Mouse (Mus musculus): ENCODE results near the gene Rbm28. TPM values are rescaled to one million over a fixed set of nuclear protein-coding genes. Genes with fewer than 3 reads are reported as not detected.
A peak's percentile ranks its signal among the peaks of the same experiment; 100 is the strongest.

Gene Rbm28
- total RNA-seq (2015; ENCODE audit: low replicate concordance) (16.9 and 17.6 TPM in 2 replicates), total RNA-seq (2017; ENCODE audit: low replicate concordance) (12.3 and 12.9 TPM in 2 replicates)

GRCm38 (mm10) chr6:29164314-29165244, at the start of gene Rbm28:
Gene Rbm28, minus strand, starts transcription at chr6:29165006.
- ATAC-seq (replicated peaks; ENCODE audit: low FRiP score, poor library complexity, severe bottlenecking) = peak; percentile 85

DNA sequence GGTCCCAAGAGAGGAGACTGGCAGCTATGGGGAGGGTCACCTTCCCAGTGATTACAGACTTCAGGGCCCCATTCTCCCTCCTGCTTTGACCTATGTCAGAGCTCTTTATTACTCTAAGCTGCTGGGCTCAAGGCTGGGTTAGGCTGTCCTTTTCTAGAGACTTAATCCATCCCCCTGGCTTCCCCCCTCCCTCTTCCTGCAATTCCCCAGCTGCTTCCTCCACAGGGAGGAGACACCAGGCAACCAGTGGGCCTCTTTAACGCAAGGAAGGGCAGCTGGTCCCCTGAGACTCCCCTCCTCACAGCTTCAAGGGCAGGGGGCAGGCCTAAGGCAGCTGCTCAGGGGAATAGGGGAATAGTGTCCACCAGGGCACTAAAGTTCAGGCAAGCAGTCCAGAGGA, 49.4 kb upstream of the Rbm28 start:
- ATAC-seq (replicated peaks; ENCODE audit: low FRiP score, poor library complexity, severe bottlenecking) = no peak

DNA sequence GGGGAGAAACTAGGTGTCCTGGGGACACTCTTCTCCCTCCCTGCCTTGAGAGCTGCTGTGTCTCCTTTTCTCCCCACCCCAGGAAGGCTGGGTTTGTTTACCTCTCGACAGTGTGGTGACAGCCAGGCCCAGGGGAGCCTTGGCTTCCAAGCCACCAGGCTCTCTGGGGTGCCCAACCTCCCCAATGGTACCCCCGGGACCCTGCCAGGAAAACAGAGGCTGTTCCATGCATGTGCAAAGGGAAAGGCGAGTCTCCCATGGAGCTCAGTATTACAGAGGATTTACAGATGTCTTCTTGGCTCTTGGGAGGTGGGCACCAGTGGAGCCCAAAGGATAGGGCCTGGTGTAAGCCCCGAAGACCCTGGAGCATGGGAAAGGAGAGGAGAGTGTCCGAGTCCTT, 48.6 kb upstream of the Rbm28 start:
- no peak for ATAC-seq (replicated peaks; ENCODE audit: low FRiP score, poor library complexity, severe bottlenecking)

GRCm38 (mm10) chr6:29211806-29212492, 47.1 kb upstream of the Rbm28 start:
- ATAC-seq (replicated peaks; ENCODE audit: low FRiP score, poor library complexity, severe bottlenecking) = no peak; the same call in 1 of the 2 replicates

- no peak for ATAC-seq (replicated peaks; ENCODE audit: low FRiP score, poor library complexity, severe bottlenecking)
Observed at GRCm38 (mm10) chr6:29211146-29211545, 46.3 kb upstream of the Rbm28 start.

- ATAC-seq (replicated peaks; ENCODE audit: low FRiP score, poor library complexity, severe bottlenecking) = no peak
Observed at GRCm38 (mm10) chr6:29210231-29210936, 45.6 kb upstream of the Rbm28 start.

DNA sequence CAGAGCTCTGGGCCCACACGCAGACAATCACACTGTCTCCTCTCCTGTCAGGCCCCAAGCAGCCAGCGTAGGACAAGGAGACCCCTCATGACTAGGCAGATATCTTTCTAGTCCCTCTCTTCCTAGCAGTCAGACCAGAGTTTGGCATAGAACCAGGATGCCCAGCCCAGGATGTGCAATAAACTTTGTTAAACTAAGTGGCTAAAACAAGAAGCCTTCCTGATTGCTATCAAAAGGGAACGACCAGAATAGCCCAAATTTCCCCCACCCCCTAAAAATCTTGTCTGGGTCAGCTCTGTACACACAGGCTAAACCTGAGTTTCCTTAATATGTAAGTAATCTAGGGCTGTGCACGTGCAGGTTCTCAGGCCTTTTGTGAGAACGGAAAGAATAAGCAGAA, 43.4 kb upstream of the Rbm28 start:
- ATAC-seq (replicated peaks; ENCODE audit: low FRiP score, poor library complexity, severe bottlenecking) = no peak

- ATAC-seq (replicated peaks; ENCODE audit: low FRiP score, poor library complexity, severe bottlenecking) = no peak
Observed at GRCm38 (mm10) chr6:29207017-29207416, 42.2 kb upstream of the Rbm28 start.

- no peak for ATAC-seq (replicated peaks; ENCODE audit: low FRiP score, poor library complexity, severe bottlenecking)
Observed at GRCm38 (mm10) chr6:29206006-29206405, 41.2 kb upstream of the Rbm28 start.

- ATAC-seq (replicated peaks; ENCODE audit: low FRiP score, poor library complexity, severe bottlenecking) = no peak
Observed at GRCm38 (mm10) chr6:29204932-29205614, 40.3 kb upstream of the Rbm28 start.

DNA sequence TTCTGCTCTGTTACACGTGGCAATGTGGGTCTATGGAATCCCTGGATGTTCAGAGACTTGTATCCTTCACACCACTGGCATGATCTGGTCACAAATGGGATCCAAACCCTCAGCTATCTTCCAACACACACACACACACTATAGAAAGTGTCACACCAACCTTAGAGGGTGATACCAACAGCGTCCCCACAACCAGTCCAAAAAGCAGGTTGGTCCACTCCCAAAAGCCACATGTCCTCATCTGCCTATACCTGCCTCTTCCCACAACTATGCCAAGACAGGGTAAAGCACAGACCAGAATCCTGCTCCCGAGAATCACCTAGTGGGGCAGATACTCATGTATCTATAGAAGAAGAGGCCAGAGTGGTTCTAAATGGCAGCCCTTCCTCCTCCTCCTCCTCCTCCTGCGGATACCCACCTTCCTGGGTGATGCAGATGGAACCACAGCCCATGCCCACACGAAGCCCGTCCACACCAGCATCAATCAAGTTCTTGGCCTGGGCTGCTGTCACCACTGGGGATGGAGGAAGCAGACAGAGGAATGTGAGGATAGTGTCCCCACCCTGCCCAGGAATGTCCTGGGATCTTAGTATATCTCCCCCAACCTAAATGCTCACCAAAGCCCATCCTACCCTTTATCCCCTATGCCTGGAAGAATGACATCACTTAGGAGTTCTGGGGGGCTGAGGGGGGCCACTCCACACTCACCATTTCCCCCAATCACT, 39.2 kb upstream of the Rbm28 start:
- ATAC-seq (replicated peaks; ENCODE audit: low FRiP score, poor library complexity, severe bottlenecking) = no peak

GRCm38 (mm10) chr6:29203096-29203495, 38.3 kb upstream of the Rbm28 start:
- no peak for ATAC-seq (replicated peaks; ENCODE audit: low FRiP score, poor library complexity, severe bottlenecking)

- ATAC-seq (replicated peaks; ENCODE audit: low FRiP score, poor library complexity, severe bottlenecking) = no peak
Observed at GRCm38 (mm10) chr6:29201988-29202387, 37.2 kb upstream of the Rbm28 start.

DNA sequence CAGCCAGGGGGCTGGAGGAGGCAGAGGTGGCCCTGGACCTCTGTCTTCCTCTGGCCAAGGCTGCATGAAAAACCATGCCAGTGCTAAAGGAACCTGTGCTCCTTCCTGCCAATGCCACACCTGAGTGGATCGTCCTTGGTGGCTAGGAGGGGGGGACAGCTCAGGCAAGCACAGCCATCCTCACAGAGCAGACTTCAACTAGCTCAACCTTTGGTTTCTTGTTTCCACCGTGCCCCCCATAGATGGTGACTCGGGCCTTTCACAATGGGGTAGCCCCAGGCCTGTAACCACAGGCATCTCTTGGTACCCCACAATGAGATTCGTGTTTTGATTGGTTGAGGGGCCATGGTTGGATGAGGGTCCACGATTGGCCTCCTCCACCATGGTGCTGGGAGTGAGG, 36.5 kb upstream of the Rbm28 start:
- no peak for ATAC-seq (replicated peaks; ENCODE audit: low FRiP score, poor library complexity, severe bottlenecking)

DNA sequence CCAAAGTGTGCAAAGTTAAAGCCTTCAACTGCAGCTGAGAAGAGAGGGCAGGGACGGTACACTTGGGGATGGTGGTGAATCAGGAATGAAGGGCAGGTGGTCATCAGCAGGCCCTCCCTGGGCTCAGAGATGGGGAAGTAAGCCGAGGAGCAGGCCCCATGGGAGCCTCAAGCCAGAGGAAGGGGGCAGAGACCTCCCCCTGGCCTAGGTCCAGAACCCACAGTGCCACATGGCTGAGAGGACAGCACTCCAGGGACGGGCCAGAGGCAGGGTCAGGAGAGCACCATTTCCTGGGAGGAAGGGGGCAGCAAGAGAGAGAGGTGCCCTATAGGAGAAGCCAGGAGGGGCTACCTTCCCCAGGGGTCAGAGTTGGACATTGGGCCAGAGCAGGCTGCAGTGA, 35.7 kb upstream of the Rbm28 start:
- ATAC-seq (replicated peaks; ENCODE audit: low FRiP score, poor library complexity, severe bottlenecking) = no peak

- ATAC-seq (replicated peaks; ENCODE audit: low FRiP score, poor library complexity, severe bottlenecking) = no peak
Observed at GRCm38 (mm10) chr6:29199223-29199855, 34.5 kb upstream of the Rbm28 start.

DNA sequence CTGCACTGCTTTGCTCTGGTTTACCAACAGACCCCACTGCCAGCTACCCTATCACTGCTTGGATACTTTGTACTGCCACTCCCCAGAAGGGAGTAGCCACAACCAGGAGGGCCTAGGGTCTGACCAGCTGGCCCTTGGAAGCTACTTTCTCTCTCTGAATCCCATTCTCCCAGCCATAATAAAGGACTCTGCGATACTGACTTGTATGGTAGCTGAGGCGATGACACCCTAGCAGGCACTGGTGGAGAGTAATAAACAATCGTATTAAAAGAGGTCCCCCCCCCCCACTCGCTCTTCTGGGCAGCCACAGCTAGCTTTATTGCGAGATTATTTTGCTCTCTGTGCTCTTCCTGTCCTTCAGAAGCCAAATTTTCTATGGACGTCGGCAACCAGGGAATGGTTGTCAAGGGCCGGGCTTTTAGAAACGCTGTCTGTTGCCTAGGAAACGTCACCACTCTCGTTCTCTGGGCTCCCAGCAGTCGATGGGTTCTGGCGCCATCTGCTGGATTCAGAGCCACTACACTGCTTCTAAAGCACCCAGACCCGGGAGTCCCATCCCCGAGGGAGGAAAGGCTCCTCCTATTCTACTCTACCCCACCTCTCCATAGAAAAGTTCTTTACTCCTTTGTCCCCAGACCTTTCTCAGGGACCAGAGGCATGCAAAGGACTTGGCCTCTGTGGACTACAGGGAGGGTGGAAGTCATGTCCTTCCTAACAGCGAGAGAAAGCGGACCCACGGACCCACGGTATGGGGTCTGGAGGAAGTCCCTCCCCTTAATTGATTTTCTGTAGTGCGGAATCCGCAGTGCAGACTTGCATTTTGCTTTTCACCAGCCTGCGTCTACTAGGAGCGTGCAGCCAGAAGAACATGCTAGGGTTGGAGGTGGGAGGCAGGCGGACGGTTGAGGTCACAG, 33.8 kb upstream of the Rbm28 start:
- ATAC-seq (replicated peaks; ENCODE audit: low FRiP score, poor library complexity, severe bottlenecking) = no peak
